Mouse (Mus musculus) hindbrain, postnatal 0 days (tissue): ENCODE measurements around the gene Nudt9. TPM values are rescaled to one million over a fixed set of nuclear protein-coding genes. Genes with fewer than 3 reads are reported as not detected.

Source experiments
- ATAC-seq: fragments of 200-750 bp; cut with Nextera tagmentation; 2 replicates; pipeline ENCODE4 v1.8.0; 2017; ENCODE audit warnings: mild to moderate bottlenecking, moderate TSS enrichment, moderate library complexity
- DNase-seq: peaks from one replicate; pipeline ENCODE4 v3.0.0-alpha.2; 2015; ENCODE audit warnings: low spot score
- H3K27ac ChIP-seq: fragments of 300-500 bp; sonication (generic); 2 replicates; pipeline ENCODE4 v1.5.1; 2014; ENCODE audit warnings: mild to moderate bottlenecking
- H3K27me3 ChIP-seq: fragments of 300-500 bp; sonication (generic); 2 replicates; pipeline ENCODE4 v1.6.1; 2014; ENCODE audit warnings: low read length, mixed read lengths; ENCODE audit not compliant: insufficient read depth
- H3K36me3 ChIP-seq: fragments of 300-500 bp; sonication (generic); 2 replicates; pipeline ENCODE4 v1.6.1; 2014; ENCODE audit warnings: low read length, mixed read lengths; ENCODE audit not compliant: insufficient read depth
- H3K4me1 ChIP-seq: fragments of 300-500 bp; sonication (generic); 2 replicates; pipeline ENCODE4 v1.6.1; 2014; ENCODE audit warnings: antibody characterized with exemption, low read length, mixed read lengths; ENCODE audit not compliant: insufficient read depth
- H3K4me2 ChIP-seq: fragments of 300-500 bp; sonication (generic); 2 replicates; pipeline ENCODE4 v1.6.1; 2014; ENCODE audit warnings: low read depth, mild to moderate bottlenecking, low read length, moderate library complexity, mixed read lengths
- H3K4me3 ChIP-seq: fragments of 300-500 bp; sonication (generic); 2 replicates; pipeline ENCODE4 v1.5.1; 2014; ENCODE audit warnings: low read length
- H3K9ac ChIP-seq: fragments of 300-500 bp; sonication (generic); replicated peaks from 2 replicates; pipeline ENCODE4 v1.6.1; 2014; ENCODE audit warnings: mild to moderate bottlenecking, low read length, moderate library complexity, mixed read lengths
- H3K9me3 ChIP-seq: fragments of 300-500 bp; sonication (generic); 2 replicates; pipeline ENCODE4 v1.6.1; 2016; ENCODE audit warnings: low read length, mixed read lengths
- CTCF ChIP-seq: IDR thresholded peaks from 2 replicates; pipeline ENCODE4 v1.5.1; 2016; ENCODE audit warnings: antibody characterized with exemption, control low read depth, low read depth
- WGBS: fragments of 180-500 bp; shearing (Covaris S2); extraction: QIAGEN DNeasy Blood & Tissue Kit; methylation state at CpG from one replicate; pipeline ENCODE4 v1.1.7; 2014; 5-methylcytosine and 5-hydroxymethylcytosine counted together
- polyA plus RNA-seq: library from polyadenylated mRNA; unstranded; fragments of >200 nt; fragmentation: Nextera tagmentation; extraction: Ambion mirVana; gene quantifications from 2 replicates; pipeline ENCODE4 v1.2.1, GENCODE M21; 2015
- total RNA-seq: library from RNA; depleted of rRNA; stranded (reverse); fragments of >200 nt; gene quantifications from 2 replicates; pipeline ENCODE4 v1.2.3, GENCODE M21; 2014

Nudt9 gene
- total and polyA plus RNA-seq, 2 experiments from 2014 or later: 54.9 to 72.6 TPM

- WGBS: 55% methylated on average over 8 of the region's 8 CpGs
- Histone ChIP-seq H3K27me3 (no peaks in the 10 kb centered on the region), H3K9me3 (no peaks in the 10 kb centered on the region), H3K9ac (no peak overlapping the region), H3K4me3 (no peak overlapping the region), H3K27ac (no peak overlapping the region), H3K4me1 (no peaks in the 10 kb centered on the region), H3K4me2 (no peak overlapping the region), H3K36me3 (peaks cover 12% of the 10 kb centered on the region; the same call in 1 of the 2 replicates)
- peak; percentile 50 for TF ChIP-seq CTCF
- ATAC-seq: 0 out of 2 replicates have a peak, but pooled peaks have one; percentile 40
- DNase-seq: no peak
Measured at GRCm38 (mm10) chr5:104052956-104053355, 6.8 kb downstream of the Nudt9 start.

- Histone ChIP-seq H3K9ac (no peak overlapping the region), H3K4me3 (no peak overlapping the region), H3K36me3 (peaks cover 12% of the 10 kb centered on the region; the same call in 1 of the 2 replicates), H3K9me3 (no peaks in the 10 kb centered on the region), H3K4me1 (no peaks in the 10 kb centered on the region), H3K27me3 (no peaks in the 10 kb centered on the region), H3K27ac (no peak overlapping the region), H3K4me2 (no peak overlapping the region)
- no peak for TF ChIP-seq CTCF
- 98% methylated on average over 4 of the region's 4 CpGs for WGBS
- ATAC-seq (no peak), DNase-seq (no peak)
Measured at GRCm38 (mm10) chr5:104054938-104055337, 8.8 kb downstream of the Nudt9 start.

DNA sequence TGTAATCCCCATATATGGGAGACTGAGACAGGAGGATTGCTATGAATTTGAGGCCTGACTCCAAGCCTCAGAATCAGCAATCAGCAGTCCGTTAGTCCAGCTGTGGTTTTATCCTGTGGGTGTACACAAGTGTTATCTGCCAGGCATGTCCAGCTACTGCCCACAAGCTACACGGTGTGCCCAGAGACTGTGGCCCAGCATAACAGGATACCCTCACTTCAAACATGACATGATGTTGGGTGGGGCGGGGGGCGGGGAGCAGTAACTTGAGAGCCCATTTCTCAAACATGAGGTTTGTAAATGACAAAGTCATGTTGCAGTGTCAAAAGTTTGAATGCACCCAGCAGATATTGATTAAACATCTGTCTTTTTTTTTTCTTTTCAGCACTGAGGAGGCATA, 9.7 kb downstream of the Nudt9 start:
- TF ChIP-seq CTCF: no peak
- WGBS: 93% methylated on average over 4 of the region's 4 CpGs
- H3K27me3 ChIP-seq: no peaks in the 10 kb centered on the region
- no peak for ATAC-seq
- DNase-seq: no peak
- no peak overlapping the region for H3K4me3 ChIP-seq
- H3K4me1 ChIP-seq: no peaks in the 10 kb centered on the region
- H3K36me3 ChIP-seq: peaks cover 12% of the 10 kb centered on the region; the same call in 1 of the 2 replicates
- no peak overlapping the region for H3K9ac ChIP-seq
- H3K4me2 ChIP-seq: no peak overlapping the region
- H3K9me3 ChIP-seq: no peaks in the 10 kb centered on the region
- no peak overlapping the region for H3K27ac ChIP-seq

- Histone ChIP-seq H3K27ac (no peak overlapping the region), H3K9me3 (no peaks in the 10 kb centered on the region), H3K4me3 (no peak overlapping the region), H3K9ac (no peak overlapping the region), H3K27me3 (no peaks in the 10 kb centered on the region), H3K4me2 (no peak overlapping the region), H3K4me1 (no peaks in the 10 kb centered on the region), H3K36me3 (peaks cover 12% of the 10 kb centered on the region; the same call in 1 of the 2 replicates)
- 82% methylated on average over 7 of the region's 7 CpGs for WGBS
- ATAC-seq (no peak), DNase-seq (no peak)
- TF ChIP-seq CTCF: no peak
Measured at GRCm38 (mm10) chr5:104056295-104056694, 10.2 kb downstream of the Nudt9 start.

DNA sequence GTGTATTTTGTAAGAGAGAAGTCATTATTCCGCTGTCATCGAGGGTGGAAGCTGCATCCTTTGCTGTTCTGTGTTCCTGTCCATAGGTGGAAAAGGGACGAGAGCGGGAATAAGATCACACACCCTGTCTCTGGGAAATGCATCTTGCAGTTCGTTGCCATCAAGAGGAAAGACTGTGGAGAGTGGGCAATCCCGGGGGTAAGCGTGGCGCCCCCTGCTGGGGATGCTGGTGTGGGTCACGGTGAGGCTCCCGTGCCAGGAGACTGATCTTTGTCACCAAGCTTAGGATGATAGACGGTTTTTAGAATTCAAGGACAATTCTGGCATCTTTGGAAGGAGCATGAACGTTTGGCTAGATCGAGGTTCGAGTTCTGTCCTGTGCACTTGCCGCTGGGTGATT, 11.9 kb downstream of the Nudt9 start:
- no peaks in the 10 kb centered on the region for H3K4me1 ChIP-seq
- no peak overlapping the region for H3K4me3 ChIP-seq
- no peaks in the 10 kb centered on the region for H3K9me3 ChIP-seq
- DNase-seq: no peak
- no peak overlapping the region for H3K9ac ChIP-seq
- no peak overlapping the region for H3K4me2 ChIP-seq
- H3K27ac ChIP-seq: no peak overlapping the region
- H3K27me3 ChIP-seq: no peaks in the 10 kb centered on the region
- 63% methylated on average over 15 of the region's 15 CpGs for WGBS
- H3K36me3 ChIP-seq: peaks cover 11% of the 10 kb centered on the region; the same call in 1 of the 2 replicates
- TF ChIP-seq CTCF: peak; percentile 66
- ATAC-seq: no peak

DNA sequence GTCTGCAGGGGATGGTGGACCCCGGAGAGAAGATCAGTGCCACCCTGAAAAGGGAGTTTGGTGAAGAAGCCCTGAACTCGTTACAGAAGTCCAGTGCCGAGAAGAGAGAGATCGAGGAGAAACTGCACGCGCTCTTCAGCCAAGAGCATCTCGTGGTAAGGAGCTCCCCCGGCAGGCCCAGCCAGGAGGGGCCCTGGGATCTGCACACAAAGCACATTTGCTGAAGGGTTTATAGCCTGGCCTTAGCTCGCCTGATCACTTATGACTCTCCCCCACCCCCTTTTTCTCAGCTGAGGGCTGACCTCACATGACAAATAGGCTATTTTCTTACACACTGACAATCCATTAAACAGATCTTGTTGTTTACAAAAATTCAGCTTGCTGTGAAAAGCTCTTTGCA, 13.5 kb downstream of the Nudt9 start:
- H3K36me3 ChIP-seq: peaks cover 8% of the 10 kb centered on the region; the same call in 1 of the 2 replicates
- H3K27me3 ChIP-seq: no peaks in the 10 kb centered on the region
- H3K9me3 ChIP-seq: no peaks in the 10 kb centered on the region
- DNase-seq (no peak), ATAC-seq (no peak)
- H3K27ac ChIP-seq: 0 out of 2 replicates have a peak overlapping the region, but pooled peaks have one; percentile 32
- no peak overlapping the region for H3K4me2 ChIP-seq
- H3K4me3 ChIP-seq: no peak overlapping the region
- H3K9ac ChIP-seq: no peak overlapping the region
- H3K4me1 ChIP-seq: no peaks in the 10 kb centered on the region
- WGBS: 82% methylated on average over 9 of the region's 9 CpGs
- no peak for TF ChIP-seq CTCF

GRCm38 (mm10) chr5:104060429-104060828, 14.3 kb downstream of the Nudt9 start:
- WGBS: 61% methylated on average over 5 of the region's 5 CpGs
- H3K4me1 ChIP-seq: no peaks in the 10 kb centered on the region
- H3K9me3 ChIP-seq: no peaks in the 10 kb centered on the region
- ATAC-seq (no peak), DNase-seq (peak; percentile 56)
- H3K36me3 ChIP-seq: peaks cover 12% of the 10 kb centered on the region; the same call in 1 of the 2 replicates
- no peak for TF ChIP-seq CTCF
- no peak overlapping the region for H3K27ac ChIP-seq
- H3K9ac ChIP-seq: no peak overlapping the region
- no peaks in the 10 kb centered on the region for H3K27me3 ChIP-seq
- no peak overlapping the region for H3K4me2 ChIP-seq
- H3K4me3 ChIP-seq: no peak overlapping the region
